Mouse (Mus musculus) kidney, adult 8-10 months (tissue): ENCODE data around the gene Fgfr2.

Source experiments
- DNase-seq, 2 experiments: peaks; one replicate each; pipeline ENCODE4 v3.0.0; 2022

The Fgfr2 gene

GRCm38 (mm10) chr7:130834958-130835861, 2287.9 kb downstream of the Fgfr2 start:
- peak; percentile 65 to 70 for DNase-seq

- no peak for DNase-seq
Observed at GRCm38 (mm10) chr7:130834299-130834698, 2288.9 kb downstream of the Fgfr2 start.

DNA sequence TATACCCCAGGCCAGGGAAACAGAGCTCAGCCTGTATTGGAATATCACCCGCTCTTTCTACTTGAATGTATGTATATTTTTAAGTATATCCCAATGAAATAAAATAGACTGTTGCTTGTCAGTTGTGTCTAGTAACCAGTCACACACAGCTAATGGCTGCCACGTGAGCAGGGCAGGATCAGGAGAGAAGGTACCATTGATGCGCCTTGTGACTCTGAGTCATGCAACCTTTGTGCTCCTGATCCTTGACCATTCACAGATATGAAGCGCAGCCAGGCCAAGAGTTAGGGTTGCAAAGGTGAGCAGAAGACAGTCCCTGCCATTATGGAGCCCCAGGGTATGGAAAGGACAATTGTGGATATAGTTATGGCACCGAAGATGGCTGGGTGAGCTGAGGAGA, 2291.6 kb downstream of the Fgfr2 start:
- peak; percentile 82 to 83 for DNase-seq

DNA sequence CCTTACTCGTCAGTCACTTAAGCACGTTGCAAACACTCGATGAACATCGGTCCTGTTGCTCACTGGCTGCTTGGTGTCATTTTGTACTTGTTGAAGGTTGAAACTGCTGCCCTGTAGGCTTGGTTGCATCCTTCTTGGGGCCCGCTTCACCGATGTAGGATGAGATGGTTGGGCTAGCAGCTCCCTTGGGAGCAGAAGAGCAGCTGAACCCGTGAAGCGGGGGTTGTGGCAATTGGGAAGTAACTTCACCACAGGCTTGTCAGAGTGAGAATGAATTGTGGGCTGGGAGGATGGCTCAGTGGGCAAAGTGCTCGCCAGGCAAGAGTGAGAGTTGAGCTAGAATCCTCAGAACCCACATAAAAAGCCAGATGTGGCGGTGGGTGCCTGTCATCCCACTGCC, 2294.7 kb downstream of the Fgfr2 start:
- DNase-seq: no peak

DNA sequence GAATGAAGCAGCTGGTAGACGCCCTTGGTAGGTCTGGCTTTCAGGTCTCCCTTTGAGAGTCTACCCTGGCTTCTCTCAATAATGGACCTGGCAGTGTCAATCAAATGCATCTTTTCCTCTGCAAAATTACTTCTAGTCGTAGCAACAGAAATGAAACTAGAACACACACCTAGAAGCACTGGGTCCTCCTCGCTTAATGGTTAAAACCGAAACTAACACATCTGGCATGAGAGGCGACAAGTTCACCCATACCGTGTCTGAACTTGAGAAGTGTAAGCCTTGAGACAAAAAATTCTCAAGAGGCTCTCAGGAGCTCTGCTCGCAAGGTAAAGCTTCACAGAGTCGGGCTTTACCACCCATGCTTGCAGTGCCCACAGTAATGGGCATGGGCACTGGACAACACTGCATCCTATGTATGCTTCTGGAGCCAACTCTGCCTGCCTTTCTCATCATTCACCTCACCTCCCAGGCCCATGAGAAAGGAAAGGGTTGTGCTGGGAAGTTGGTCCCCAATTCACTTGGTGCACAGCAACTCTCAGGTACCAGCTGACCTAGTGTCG, 2295.2 kb downstream of the Fgfr2 start:
- DNase-seq: no peak

- DNase-seq: peak; percentile 34 to 70
Observed at GRCm38 (mm10) chr7:130827431-130827830, 2295.7 kb downstream of the Fgfr2 start.

GRCm38 (mm10) chr7:130826343-130826742, 2296.8 kb downstream of the Fgfr2 start:
- no peak for DNase-seq

GRCm38 (mm10) chr7:130823992-130824391, 2299.2 kb downstream of the Fgfr2 start:
- no peak for DNase-seq

GRCm38 (mm10) chr7:130819624-130820023, 2303.5 kb downstream of the Fgfr2 start:
- no peak for DNase-seq

DNA sequence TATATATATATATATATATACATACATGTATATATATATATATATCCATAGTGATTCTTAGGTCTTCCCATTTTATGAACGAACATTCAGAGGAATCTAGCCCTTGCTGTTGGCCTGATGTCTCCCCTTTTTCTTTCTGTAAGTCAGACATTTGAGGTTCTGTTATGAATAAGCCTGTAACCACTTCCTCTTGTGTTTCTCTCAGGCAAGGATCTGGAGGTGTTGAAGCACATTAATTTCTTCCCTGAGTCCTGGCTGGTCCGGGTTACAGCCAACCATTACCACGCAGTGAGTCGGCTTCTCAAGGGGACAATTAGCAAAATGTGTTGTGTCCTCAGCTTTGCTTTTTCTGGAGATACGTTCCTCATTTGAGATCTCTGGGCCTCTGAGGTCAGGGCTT, 2304.3 kb downstream of the Fgfr2 start:
- DNase-seq: no peak

- no peak for DNase-seq
Observed at GRCm38 (mm10) chr7:130816243-130816642, 2306.9 kb downstream of the Fgfr2 start.

GRCm38 (mm10) chr7:130815601-130816000, 2307.5 kb downstream of the Fgfr2 start:
- DNase-seq: no peak

DNA sequence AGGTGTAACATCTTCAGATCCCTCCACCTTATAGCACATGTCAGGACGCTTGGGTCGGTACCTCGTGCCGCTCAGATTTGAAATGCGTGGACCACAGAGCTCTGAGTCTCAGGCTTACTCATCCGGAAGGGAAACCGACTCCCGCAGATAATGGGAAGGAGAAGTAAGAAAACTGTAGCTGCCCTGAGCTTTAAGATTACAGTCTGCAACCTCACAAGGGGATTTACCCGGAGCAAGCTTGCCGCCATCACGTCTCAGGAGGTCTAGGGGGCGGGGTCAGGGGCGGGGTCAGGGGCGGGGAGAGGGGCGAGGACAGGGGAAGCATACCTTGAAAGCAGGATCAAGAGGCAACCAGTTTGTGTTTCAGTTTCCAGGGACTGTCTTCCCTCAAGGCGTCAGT, 2310.7 kb downstream of the Fgfr2 start:
- DNase-seq: no peak

DNA sequence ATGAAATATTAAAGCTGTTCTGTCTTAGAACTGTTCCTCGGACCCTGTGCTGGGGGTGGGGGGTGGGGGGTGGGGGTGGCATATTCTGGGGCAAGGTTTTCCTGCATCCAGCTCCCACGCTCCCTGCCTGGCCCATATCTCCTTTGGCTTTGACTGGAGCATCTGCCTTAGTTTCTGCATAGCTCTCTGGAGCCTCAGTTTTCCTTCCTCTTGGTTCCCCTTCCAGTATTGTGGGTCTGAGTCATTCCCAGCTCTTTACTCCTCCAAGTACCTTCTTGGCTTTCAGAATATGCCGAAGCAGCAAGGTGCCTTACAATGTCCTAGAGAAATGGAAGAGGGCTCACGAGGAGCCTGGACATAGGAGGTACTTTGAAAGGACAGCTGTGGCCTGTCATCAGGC, 2312.9 kb downstream of the Fgfr2 start:
- no peak for DNase-seq

DNA sequence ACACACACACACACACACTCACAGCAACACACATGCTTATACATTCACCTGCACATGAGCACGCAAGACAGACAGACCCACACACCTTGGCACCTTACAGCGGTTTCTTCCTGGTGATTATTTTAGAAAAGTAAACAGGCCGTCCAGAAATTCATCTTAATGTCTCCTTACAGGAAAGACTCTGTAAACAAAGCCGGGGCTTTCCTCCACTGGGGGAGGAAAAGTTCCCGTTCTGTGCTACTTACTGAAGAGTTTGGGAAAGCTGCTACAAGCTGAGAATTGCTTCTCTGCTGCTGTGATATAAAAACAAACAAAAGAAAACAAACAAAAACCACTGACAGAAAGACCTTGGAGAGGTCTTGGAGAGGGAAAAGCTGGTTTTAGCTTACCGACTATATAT, 2314.5 kb downstream of the Fgfr2 start:
- DNase-seq: no peak

GRCm38 (mm10) chr7:130807749-130808148, 2315.4 kb downstream of the Fgfr2 start:
- no peak for DNase-seq

GRCm38 (mm10) chr7:130804991-130805390, 2318.2 kb downstream of the Fgfr2 start:
- DNase-seq: peak; percentile 21 to 26

DNA sequence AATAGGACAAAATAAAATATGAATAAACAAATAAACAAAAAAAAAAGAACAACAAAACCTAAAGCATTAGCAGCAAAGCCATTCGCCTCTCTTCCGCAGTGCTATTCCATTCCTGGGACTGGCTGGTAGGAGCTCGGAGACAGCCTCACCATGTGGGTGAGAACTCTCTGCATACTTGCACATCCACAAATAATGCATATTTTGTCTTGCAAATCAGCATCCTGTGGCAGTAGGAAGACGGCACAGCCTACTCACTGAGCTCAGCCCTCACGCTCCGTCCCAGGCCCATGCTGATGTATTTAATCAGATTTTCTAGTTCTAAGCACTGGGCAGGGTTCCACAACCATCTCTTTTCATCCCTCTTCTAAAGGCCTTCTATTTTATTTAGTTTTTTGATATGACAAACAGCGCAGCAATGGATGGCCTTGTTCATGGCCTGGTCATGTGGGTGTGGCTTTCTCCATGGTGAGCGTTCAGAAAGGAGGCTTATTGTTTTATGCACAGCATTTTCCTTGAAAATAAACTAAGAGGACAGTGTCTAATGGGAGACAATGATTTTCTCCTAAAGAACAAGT, 2319.8 kb downstream of the Fgfr2 start:
- DNase-seq: no peak

DNA sequence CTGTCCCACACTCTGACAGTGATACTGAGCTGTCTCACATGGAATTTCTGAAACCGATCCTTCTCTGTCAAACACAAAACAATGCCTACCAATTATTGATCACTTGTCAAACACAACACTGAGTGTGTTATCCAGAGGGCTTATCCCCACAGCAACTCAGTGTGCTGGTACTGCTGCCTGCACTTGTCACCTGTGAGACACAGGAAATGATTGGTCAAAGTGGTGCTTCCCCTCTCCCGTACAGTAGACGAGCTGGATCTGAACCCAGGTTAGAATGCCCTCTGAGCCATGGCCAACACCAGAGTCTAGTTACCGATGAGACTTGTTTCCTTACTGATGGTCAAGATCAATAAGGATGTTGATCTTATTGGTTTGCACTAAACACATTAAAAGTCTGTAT, 2321.3 kb downstream of the Fgfr2 start:
- no peak for DNase-seq

DNA sequence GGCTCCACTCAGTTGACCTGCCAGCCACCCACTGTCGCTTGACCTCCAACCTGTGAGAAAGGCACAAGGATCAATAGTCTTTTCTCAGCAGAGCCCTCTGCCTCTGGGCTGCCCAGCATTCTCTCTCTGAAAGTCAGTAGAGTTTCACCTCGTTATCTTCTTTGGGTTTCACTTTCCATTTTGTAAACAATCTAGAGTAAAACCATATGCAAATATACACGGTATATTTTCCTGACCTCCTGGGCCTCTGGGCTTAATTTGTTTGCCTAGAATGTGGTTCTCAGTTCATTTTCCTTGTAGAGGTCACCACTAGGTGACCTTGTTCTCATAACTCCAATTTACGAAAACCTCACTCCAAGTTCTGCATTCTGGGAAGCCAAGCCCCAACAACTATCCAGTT, 2322.5 kb downstream of the Fgfr2 start:
- DNase-seq: no peak

DNA sequence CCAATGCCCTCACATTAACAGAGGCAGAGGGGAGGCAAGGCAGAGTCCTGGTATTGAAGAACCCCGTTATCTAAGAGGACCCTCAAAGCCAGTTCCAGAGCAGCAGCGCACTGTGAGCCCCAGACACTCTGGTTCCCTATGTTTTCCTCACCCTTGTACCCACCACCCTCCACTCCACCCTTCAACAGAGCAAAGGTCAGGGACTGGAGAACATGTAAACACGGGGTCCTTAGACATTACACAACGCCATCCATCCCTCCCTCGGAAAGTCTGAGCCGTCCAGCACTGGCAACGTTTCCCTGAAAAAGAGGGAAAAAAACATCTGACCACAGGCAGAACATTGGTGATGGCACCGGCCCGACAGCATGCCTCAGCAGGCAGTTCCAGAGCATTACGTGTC, 2323.7 kb downstream of the Fgfr2 start:
- peak in 1 of 2 experiments; percentile 8 for DNase-seq

- no peak for DNase-seq
Observed at GRCm38 (mm10) chr7:130797524-130797923, 2325.6 kb downstream of the Fgfr2 start.

- DNase-seq: no peak
Observed at GRCm38 (mm10) chr7:130796786-130797185, 2326.4 kb downstream of the Fgfr2 start.

DNA sequence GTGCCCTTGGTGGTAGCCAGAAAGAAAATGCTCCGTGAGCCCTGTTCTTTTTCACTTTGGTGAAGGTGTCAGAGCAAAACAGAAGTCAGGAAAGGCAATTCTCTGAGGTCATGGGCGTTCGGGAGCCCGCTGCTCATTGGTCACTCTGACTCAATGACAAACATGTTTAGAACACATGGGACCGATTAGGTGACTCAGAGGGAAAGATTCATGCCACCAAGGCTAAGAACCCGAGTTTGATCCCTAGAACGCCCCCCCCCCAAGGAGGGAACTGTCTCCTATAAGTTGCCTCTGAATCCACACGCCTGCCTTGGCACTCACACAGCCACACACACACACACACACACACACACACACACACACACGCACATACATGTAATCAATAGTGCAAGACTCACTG, 2329.5 kb downstream of the Fgfr2 start:
- no peak for DNase-seq
